Mouse (Mus musculus) midbrain, embryonic 13.5 days (tissue): ENCODE measurements around the gene Slc9b2. TPM values are rescaled to one million over a fixed set of nuclear protein-coding genes. Genes with fewer than 3 reads are reported as not detected.

Experiments used
- ATAC-seq: fragments of 200-750 bp; cut with Nextera tagmentation; 2 replicates; pipeline ENCODE4 v1.8.0; 2017; ENCODE audit warnings: mild to moderate bottlenecking, moderate TSS enrichment, moderate library complexity
- H3K27ac ChIP-seq: fragments of 300-500 bp; sonication (generic); 2 replicates; pipeline ENCODE4 v1.5.1; 2015; ENCODE audit warnings: inconsistent platforms, mild to moderate bottlenecking, moderate library complexity
- H3K27me3 ChIP-seq: fragments of 300-500 bp; sonication (generic); 2 replicates; pipeline ENCODE4 v1.6.1; 2015; ENCODE audit warnings: mild to moderate bottlenecking, inconsistent platforms
- H3K36me3 ChIP-seq: fragments of 300-500 bp; sonication (generic); 2 replicates; pipeline ENCODE4 v1.6.1; 2015; ENCODE audit warnings: mild to moderate bottlenecking, inconsistent platforms
- H3K4me1 ChIP-seq: fragments of 300-500 bp; sonication (generic); replicated peaks from 2 replicates; pipeline ENCODE4 v1.6.1; 2015; ENCODE audit warnings: inconsistent platforms
- H3K4me2 ChIP-seq: fragments of 300-500 bp; sonication (generic); replicated peaks from 2 replicates; pipeline ENCODE4 v1.6.1; 2015; ENCODE audit warnings: moderate library complexity, mild to moderate bottlenecking, inconsistent platforms
- H3K4me3 ChIP-seq: fragments of 300-500 bp; sonication (generic); replicated peaks from 2 replicates; pipeline ENCODE4 v1.5.1; 2015; ENCODE audit warnings: mild to moderate bottlenecking, inconsistent platforms
- H3K9ac ChIP-seq: fragments of 300-500 bp; sonication (generic); replicated peaks from 2 replicates; pipeline ENCODE4 v1.6.1; 2015; ENCODE audit warnings: mild to moderate bottlenecking, inconsistent platforms
- H3K9me3 ChIP-seq: fragments of 300-500 bp; sonication (generic); 2 replicates; pipeline ENCODE4 v1.6.1; 2016; ENCODE audit warnings: mild to moderate bottlenecking, inconsistent platforms
- WGBS: fragments of 180-500 bp; shearing (Covaris S2); methylation state at CpG from one replicate; pipeline ENCODE4 v1.1.7; 2015; 5-methylcytosine and 5-hydroxymethylcytosine counted together
- polyA plus RNA-seq: library from polyadenylated mRNA; unstranded; fragments of >200 nt; fragmentation: Nextera tagmentation; extraction: Ambion mirVana; gene quantifications from 2 replicates; pipeline ENCODE4 v1.2.1, GENCODE M21; 2015

Slc9b2 gene
- polyA plus RNA-seq, 1 experiment from 2014 or later: 1.1 TPM

DNA sequence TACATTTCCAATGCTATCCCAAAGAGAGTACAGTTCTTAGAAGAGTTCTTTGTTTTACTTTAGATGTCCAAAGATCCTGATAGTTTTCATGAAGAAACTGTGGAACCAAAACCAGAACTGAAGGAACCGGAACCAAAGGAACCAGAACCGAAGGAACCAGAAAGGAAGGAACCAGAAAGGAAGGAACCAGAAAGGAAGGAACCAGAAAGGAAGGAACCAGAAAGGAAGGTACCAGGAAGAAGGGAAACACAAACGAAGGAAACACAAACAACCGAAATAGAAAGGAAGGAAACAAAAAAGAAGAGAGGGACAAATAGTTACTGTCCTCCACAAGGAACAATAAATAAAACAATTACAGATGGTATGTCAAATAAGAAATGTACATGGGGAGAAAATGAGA lies 49.9 kb downstream of the Slc9b2 start:
- H3K4me2 ChIP-seq: no peak overlapping the region
- H3K9me3 ChIP-seq: no peaks in the 10 kb centered on the region
- no peak for ATAC-seq
- H3K36me3 ChIP-seq: no peaks in the 10 kb centered on the region
- WGBS: 93% methylated on average over 4 of the region's 4 CpGs
- H3K27ac ChIP-seq: no peak overlapping the region
- H3K4me3 ChIP-seq: no peak overlapping the region
- no peaks in the 10 kb centered on the region for H3K4me1 ChIP-seq
- H3K9ac ChIP-seq: no peak overlapping the region
- H3K27me3 ChIP-seq: no peaks in the 10 kb centered on the region

GRCm38 (mm10) chr3:135375836-135376235 lies 68.3 kb downstream of the Slc9b2 start:
- Histone ChIP-seq H3K36me3 (no peaks in the 10 kb centered on the region), H3K9ac (no peak overlapping the region), H3K4me3 (no peak overlapping the region), H3K4me2 (no peak overlapping the region), H3K27me3 (no peaks in the 10 kb centered on the region), H3K27ac (no peak overlapping the region), H3K4me1 (no peaks in the 10 kb centered on the region), H3K9me3 (no peaks in the 10 kb centered on the region)
- WGBS: 82% methylated on average over 3 of the region's 3 CpGs
- no peak for ATAC-seq

GRCm38 (mm10) chr3:135377445-135377844 lies 69.9 kb downstream of the Slc9b2 start:
- H3K4me2 ChIP-seq: no peak overlapping the region
- H3K36me3 ChIP-seq: no peaks in the 10 kb centered on the region
- H3K4me3 ChIP-seq: no peak overlapping the region
- 92% methylated on average over 10 of the region's 10 CpGs for WGBS
- H3K9me3 ChIP-seq: no peaks in the 10 kb centered on the region
- H3K4me1 ChIP-seq: no peaks in the 10 kb centered on the region
- ATAC-seq: no peak
- H3K9ac ChIP-seq: no peak overlapping the region
- H3K27me3 ChIP-seq: no peaks in the 10 kb centered on the region
- H3K27ac ChIP-seq: no peak overlapping the region

DNA sequence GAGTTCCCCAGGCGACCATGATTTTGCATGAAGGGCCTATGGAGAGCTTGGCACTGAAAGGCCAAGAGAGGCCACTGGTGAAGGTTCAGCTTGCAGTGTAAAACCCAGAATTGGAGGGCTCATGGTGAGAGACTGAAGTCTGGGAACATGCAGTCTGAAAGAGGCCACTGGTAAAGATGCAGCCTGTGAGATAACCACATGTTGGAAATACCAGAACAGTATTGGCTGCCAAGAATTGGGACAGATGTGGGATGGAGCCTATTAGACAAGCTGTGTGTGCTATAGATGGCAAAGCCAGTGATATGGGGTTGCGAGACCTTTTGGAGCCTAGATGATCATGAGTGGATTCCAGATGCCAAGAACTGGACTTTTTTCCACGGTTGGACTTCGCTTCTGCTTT lies 72.4 kb downstream of the Slc9b2 start:
- H3K4me1 ChIP-seq: no peaks in the 10 kb centered on the region
- H3K4me3 ChIP-seq: no peak overlapping the region
- no peaks in the 10 kb centered on the region for H3K9me3 ChIP-seq
- WGBS: 91% methylated on average over 4 of the region's 4 CpGs
- H3K4me2 ChIP-seq: no peak overlapping the region
- ATAC-seq: no peak
- H3K9ac ChIP-seq: no peak overlapping the region
- no peaks in the 10 kb centered on the region for H3K27me3 ChIP-seq
- H3K27ac ChIP-seq: no peak overlapping the region
- no peaks in the 10 kb centered on the region for H3K36me3 ChIP-seq

- no peaks in the 10 kb centered on the region for H3K4me1 ChIP-seq
- H3K4me2 ChIP-seq: no peak overlapping the region
- H3K4me3 ChIP-seq: no peak overlapping the region
- H3K27me3 ChIP-seq: no peaks in the 10 kb centered on the region
- no peaks in the 10 kb centered on the region for H3K9me3 ChIP-seq
- no peaks in the 10 kb centered on the region for H3K36me3 ChIP-seq
- H3K9ac ChIP-seq: no peak overlapping the region
- ATAC-seq: no peak
- 87% methylated on average over 6 of the region's 6 CpGs for WGBS
- H3K27ac ChIP-seq: no peak overlapping the region
These were observed 85.7 kb downstream of the Slc9b2 start for GRCm38 (mm10) chr3:135393186-135393585.

Other genes with a start within 250 kb of the Slc9b2 start
- 14.9 TPM in 2 replicates for gene Cenpe, start 95.2 kb upstream of the Slc9b2 start, polyA plus RNA-seq
- gene Bdh2, start 26.5 kb upstream of the Slc9b2 start, polyA plus RNA-seq: 4.3 TPM in 2 replicates
- 0.17 and 0.28 TPM in 2 replicates for gene Slc9b1, start 40.3 kb downstream of the Slc9b2 start, polyA plus RNA-seq
- gene Cisd2, start 116.2 kb downstream of the Slc9b2 start, polyA plus RNA-seq: 78.8 and 80.7 TPM in 2 replicates
- gene Ube2d3, start 130.4 kb downstream of the Slc9b2 start, polyA plus RNA-seq: 433 and 444 TPM in 2 replicates
- gene Manba, start 177.9 kb downstream of the Slc9b2 start, polyA plus RNA-seq: 4.6 and 5.0 TPM in 2 replicates